Mouse (Mus musculus) mouse embryonic stem cell (cell line): ENCODE measurements around the gene Nupl1.

Experiments
- in situ Hi-C, 2 experiments: fragments of 300-500 bp; cut with MboI; formaldehyde crosslinking; loops; 1 replicate in 1 of 2; 3 replicates in 1 of 2; pipeline ENCODE4 v1.14.3; 2019 to 2020; ENCODE audit warnings: low sequenced_read_pairs in 2 of 2, low pct_unique_long_range_greater_than_20kb in 1 of 2, mixed read lengths in 1 of 2; ENCODE audit not compliant: unreplicated experiment in 1 of 2

Nupl1 gene

GRCm38 (mm10) chr14:60252004-60253000, 1.1 kb upstream of the Nupl1 start:
- in situ Hi-C loops = no loop called here

DNA sequence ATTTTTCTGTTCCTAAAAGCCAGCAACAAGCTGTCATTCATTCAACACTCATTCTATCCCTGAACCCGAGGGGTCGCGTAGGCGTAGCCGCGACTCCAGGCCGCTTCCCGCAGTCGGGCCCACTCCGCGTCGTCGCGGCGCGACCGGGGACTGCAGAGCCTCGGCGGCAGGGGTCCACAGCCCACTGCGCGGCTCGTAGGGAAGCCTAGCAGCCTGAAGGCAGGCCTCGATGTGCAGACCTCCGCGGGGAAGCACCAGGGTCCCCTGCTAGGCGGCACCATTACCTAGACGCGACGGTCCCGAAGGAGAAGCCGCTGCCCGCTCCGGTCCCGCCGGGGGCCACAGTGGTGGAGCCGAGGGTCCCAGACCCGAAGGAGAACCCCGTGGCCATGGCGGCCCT, 352 bp downstream of the Nupl1 start:
- in situ Hi-C loops = no loop called here

DNA sequence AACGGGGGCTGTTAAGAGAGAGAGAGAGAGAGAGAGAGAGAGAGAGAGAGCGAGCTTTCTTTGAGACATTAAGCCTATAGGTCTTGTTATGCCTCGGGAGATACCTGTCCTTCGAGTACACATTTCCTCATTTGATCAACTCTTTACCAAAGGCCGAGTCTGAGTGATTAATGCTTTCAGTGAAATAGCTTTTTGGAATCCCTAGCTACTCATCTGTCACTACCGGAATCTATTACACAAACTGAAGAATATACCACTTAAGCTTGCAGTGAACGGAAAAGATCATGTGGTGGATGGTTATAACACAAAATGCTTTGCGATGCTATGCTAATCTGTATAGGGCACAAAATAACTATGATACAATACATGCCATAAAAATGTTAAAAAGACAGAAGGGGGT, 865 bp downstream of the Nupl1 start:
- in situ Hi-C loops = no loop called here

GRCm38 (mm10) chr14:60238551-60238950, 12.7 kb downstream of the Nupl1 start:
- in situ Hi-C loops = no loop called here

DNA sequence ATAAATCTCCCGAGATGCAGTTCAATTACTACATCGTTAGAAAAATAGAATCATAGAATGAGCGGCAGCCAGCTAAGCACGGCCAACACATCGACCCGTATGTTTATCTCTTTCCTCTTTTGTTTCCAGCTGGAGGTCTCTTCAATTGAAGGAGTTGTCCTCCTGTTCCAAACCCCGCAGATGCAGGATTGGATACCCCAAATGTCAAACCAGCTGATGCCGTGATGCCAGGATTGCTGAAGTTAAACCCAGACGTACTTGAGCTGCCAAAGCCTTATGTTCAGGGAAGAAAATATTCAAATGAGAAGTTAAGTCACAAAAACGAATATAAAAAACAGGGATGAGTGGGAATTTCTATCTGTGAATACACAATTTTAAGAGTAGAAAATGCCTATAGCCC, 31.3 kb downstream of the Nupl1 start:
- in situ Hi-C loops = no loop called here

DNA sequence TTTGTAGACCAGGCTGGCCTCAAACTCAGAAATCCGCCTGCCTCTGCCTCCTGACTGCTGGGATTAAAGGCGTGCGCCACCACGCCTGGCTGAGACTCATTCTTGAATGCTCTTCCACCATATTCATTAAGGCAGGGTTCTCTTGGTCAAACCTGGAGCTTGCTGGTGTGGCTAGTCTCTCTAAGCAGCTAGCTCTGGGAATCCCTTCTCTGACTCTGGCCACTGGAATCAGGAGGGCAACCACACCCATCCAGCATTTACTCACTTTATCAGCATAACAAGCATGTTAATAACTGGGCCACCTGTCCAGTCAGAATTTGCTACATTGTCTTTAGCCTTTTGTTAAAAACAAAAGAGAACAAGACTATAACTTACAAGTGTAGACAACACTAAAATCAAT, 33.6 kb downstream of the Nupl1 start:
- in situ Hi-C loops = no loop called here

GRCm38 (mm10) chr14:60216125-60216524, 35.1 kb downstream of the Nupl1 start:
- in situ Hi-C loops = no loop called here

DNA sequence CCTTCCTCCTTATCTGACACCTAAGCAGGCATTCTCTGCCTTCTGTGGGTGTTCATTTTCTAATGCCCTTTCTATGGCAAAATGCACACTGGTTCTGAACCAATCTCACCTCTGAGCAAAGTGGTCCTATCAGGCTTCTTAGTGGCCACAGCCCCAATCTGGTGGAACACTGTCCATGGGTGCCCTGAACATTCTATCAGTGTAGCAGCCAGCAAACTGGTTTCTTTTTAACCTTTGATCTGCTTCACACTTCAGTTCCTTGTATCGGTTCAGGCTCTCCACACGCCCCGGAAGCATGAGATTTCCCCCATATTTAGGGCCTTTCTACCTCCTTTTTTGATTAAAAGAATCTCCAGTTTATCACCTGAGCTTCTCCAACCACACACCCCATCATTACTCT, 36.2 kb downstream of the Nupl1 start:
- in situ Hi-C loops = no loop called here

GRCm38 (mm10) chr14:60214040-60214439, 37.2 kb downstream of the Nupl1 start:
- in situ Hi-C loops = no loop called here

DNA sequence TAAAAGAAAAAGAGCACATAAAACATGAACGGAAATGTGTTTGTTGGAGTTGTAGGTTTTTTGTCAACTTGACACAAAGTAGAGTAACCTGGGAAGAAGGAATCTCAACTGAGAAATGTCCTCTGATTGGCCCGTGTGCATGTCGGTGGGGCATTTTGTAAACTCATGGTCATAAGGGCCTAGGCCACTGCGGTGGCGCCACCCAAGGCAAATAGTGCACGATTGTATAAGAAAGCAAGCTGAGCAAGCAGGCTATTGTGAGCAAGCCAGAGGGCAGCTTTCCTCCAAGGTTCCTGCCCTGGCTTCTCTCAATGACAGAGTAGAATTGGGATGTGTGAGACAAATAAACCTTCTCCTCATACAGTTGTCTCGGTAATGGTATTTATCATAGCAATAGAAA, 42.1 kb downstream of the Nupl1 start:
- in situ Hi-C loops = no loop called here

- in situ Hi-C loops = no loop called here
Measured at GRCm38 (mm10) chr14:60204993-60205392, 46.2 kb downstream of the Nupl1 start.

GRCm38 (mm10) chr14:60196884-60197283, 54.3 kb downstream of the Nupl1 start, which contains the start of gene Atp8a2:
Atp8a2 (minus strand) TSS chr14:60197179.
- in situ Hi-C loops = no loop called here

DNA sequence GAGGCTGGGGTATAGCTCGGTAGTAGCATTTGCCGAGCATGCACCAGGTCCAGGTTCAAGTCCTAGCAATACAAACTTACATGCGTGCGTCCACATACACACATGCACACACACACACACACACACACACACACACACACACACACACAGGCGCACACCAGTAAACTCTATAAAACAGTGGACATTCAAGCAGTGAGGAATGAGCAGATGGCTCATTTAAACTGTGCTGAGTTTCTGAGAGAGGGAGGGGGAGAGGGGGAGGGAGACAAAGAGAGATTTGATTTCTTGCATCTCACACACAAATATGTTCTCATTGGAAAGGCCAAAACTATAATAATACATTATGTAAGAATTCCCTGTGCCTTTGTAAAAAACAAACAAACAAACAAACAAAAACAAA, 55.2 kb downstream of the Nupl1 start:
- in situ Hi-C loops = no loop called here

DNA sequence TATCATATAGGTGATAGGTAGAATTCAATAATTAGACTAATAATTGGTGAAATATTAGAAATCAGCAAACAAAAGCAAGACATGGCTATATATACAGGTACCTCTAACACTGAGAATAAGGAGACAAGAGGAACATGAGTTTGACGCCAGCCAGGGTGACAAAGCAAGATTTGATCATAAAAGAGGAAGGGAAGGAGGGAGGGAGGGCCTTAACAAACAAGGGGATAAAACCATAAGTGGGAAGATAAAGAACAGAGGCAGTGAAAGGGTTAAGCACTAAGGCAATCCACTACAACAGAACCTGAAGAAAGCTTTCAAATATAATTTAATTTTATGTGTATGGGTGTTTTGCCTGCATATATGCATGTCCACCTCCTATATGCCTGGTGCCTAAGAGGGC, 56.6 kb downstream of the Nupl1 start:
- in situ Hi-C loops = no loop called here

- in situ Hi-C loops = no loop called here
Measured at GRCm38 (mm10) chr14:60189771-60190170, 61.5 kb downstream of the Nupl1 start.

DNA sequence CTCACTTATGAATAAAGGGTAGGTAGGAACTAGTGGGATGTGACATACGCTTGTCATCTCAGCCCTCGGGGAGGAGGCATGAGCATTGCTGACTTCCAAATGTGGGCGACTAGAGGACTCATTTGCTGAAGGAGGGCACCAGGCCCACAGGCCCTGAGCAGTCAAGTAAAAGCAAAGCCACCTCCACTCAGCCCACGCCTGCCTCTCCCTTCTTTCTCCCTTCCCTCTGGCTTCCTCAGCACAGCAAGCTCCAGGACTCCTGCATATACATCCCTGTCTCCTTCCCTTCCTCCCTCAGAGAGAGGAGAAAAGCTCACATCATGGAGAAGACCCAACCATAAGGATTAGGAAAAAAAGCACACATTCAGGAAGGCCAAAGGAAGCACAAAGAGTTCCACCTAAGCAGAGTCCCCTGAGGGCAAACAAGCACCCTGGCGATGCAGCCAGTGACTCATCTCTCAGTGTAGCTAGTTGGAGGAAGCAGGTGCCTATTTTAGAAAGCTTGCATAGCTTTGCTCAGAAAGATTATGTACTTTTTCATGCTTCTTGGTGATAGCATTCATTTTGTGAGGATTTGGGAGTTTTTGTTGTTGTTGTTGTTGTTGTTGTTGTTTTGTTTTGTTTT, 62.9 kb downstream of the Nupl1 start:
- in situ Hi-C loops = no loop called here

DNA sequence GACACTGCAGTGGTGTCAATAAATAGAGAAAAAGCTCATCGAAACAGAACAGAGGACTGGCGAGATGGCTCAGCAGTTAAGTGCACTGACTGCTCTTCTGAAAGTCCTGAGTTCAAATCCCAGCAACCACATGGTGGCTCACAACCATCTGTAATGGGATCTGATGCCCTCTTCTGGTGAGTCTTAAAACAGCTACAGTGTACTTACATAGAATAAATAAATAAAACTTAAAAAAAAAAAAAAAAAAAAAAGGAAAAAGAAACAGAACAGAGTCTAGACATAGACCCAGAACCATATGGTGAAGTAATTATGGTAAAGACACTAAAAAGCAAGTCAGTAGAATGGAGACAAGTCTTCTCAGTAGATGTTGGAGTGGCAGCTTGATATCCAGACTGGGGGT, 69.9 kb downstream of the Nupl1 start:
- in situ Hi-C loops = no loop called here

- in situ Hi-C loops = no loop called here
Measured at GRCm38 (mm10) chr14:60178571-60178955, 72.7 kb downstream of the Nupl1 start.

DNA sequence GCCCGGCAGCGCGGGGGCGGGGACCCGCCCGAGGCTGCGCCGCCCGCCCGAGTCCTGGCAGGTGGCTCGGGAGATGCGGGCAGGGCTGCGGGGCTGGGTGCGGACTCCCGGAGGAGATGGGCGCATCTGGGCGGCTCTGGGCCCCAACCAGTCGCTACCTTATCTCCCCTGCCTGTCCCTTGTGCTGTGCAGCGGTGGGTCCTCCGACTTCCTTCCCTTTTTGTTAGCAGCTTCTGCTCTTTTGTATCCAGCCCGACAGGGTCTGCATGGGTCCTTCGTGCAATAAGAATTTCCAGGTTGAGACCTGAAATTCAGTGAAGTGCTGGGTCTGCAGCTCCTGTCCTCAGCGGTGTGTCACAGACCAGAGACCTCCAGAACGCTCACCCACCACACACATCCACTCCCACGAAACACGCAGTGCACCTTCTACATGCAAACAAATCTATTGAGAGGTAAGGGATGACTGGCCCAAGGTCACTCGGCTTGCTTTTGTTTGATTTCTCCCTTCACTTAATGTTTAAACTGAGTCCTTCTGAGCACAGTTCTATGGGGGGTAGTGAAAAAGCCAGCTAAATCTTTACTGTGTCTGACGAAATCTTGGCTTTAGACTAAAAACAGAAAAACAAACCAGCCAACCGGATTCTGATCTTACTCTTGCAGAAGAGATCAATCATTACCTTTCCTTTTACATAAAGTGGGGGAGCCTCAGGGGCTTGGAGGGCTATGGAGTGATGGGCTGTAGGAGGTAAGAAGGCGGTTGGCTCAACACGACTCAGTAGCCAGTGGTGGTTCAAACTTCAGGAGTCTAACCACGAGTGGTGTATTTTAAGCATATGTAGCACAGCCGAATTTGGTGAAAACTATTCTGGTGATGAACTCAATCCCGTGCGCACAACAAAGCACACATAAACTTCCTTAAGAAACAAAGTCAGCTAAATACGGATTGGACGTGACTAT, 73.3 kb downstream of the Nupl1 start:
- in situ Hi-C loops = no loop called here
